Mouse (Mus musculus) liver, embryonic 11.5 days (tissue): ENCODE measurements around the gene Sqor. TPM values are rescaled to one million over a fixed set of nuclear protein-coding genes. Genes with fewer than 3 reads are reported as not detected.

Experiments
- ATAC-seq: fragments of 200-750 bp; cut with Nextera tagmentation; replicated peaks from 2 replicates; pipeline ENCODE4 v1.8.0; 2017; ENCODE audit warnings: moderate number of reproducible peaks, mild to moderate bottlenecking, moderate TSS enrichment, moderate library complexity; ENCODE audit not compliant: low FRiP score
- DNase-seq: peaks from one replicate; pipeline ENCODE4 v3.0.0-alpha.2; 2017; ENCODE audit warnings: low spot score
- H3K27ac ChIP-seq: fragments of 300-500 bp; sonication (generic); 2 replicates; pipeline ENCODE4 v1.5.1; 2014; ENCODE audit warnings: mild to moderate bottlenecking, low read depth, low read length, control low read depth
- H3K27me3 ChIP-seq: fragments of 300-500 bp; sonication (generic); replicated peaks from 2 replicates; pipeline ENCODE4 v1.6.1; 2014; ENCODE audit warnings: low read length, mixed read lengths; ENCODE audit not compliant: control insufficient read depth, insufficient read depth
- H3K36me3 ChIP-seq: fragments of 300-500 bp; sonication (generic); 2 replicates; pipeline ENCODE4 v1.6.1; 2014; ENCODE audit warnings: mild to moderate bottlenecking, low read length, moderate library complexity, mixed read lengths; ENCODE audit not compliant: control insufficient read depth, insufficient read depth
- H3K4me1 ChIP-seq: fragments of 300-500 bp; sonication (generic); replicated peaks from 2 replicates; pipeline ENCODE4 v1.6.1; 2014; ENCODE audit warnings: low read length, mixed read lengths; ENCODE audit not compliant: control insufficient read depth, insufficient read depth
- H3K4me2 ChIP-seq: fragments of 300-500 bp; sonication (generic); 2 replicates; pipeline ENCODE4 v1.6.1; 2014; ENCODE audit warnings: mild to moderate bottlenecking, control low read depth, moderate library complexity
- H3K4me3 ChIP-seq: fragments of 300-500 bp; sonication (generic); 2 replicates; pipeline ENCODE4 v1.5.1; 2014; ENCODE audit warnings: low read depth, low read length, control low read depth
- H3K9ac ChIP-seq: fragments of 300-500 bp; sonication (generic); 2 replicates; pipeline ENCODE4 v1.6.1; 2014; ENCODE audit warnings: low read depth, low read length, control low read depth
- H3K9me3 ChIP-seq: fragments of 300-500 bp; sonication (generic); 2 replicates; pipeline ENCODE4 v1.6.1; 2016; ENCODE audit warnings: low read length, inconsistent platforms, mixed read lengths; ENCODE audit not compliant: control insufficient read depth
- WGBS: fragments of 180-500 bp; shearing (Covaris S2); extraction: QIAGEN DNeasy Blood & Tissue Kit; methylation state at CpG from one replicate; pipeline ENCODE4 v1.1.7; 2014; 5-methylcytosine and 5-hydroxymethylcytosine counted together
- polyA plus RNA-seq: library from polyadenylated mRNA; unstranded; fragments of >200 nt; fragmentation: Nextera tagmentation; extraction: Ambion mirVana; gene quantifications from 2 replicates; pipeline ENCODE4 v1.2.1, GENCODE M21; 2014

The Sqor gene
- polyA plus RNA-seq, 1 experiment from 2014 or later = 2.3 TPM

DNA sequence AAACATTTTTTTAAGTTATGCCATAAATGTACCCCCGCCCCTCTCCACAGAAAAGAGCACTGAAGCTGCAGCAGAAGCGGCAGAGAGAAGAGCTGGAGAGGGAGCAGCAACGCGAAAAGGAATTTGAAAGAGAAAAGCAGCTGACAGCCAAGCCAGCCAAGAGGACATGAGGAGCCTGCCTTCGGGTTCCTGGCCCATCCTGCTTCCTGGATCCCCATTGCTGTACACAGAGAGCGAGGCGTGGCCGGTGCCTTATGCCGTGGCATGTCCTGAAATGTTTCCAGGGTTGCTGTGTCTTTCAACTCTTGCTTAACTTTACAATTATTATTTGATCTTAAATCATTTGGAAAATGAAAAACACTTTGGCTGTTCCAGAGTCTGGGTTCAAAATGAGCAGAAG, 18.6 kb upstream of the Sqor start:
- DNase-seq = no peak
- Histone ChIP-seq H3K27ac (no peak overlapping the region), H3K27me3 (no peaks in the 10 kb centered on the region), H3K4me1 (no peaks in the 10 kb centered on the region), H3K9me3 (no peaks in the 10 kb centered on the region), H3K4me2 (no peak overlapping the region), H3K9ac (no peak overlapping the region), H3K36me3 (peaks cover 3% of the 10 kb centered on the region; the same call in 1 of the 2 replicates), H3K4me3 (no peak overlapping the region)
- WGBS = 85% methylated on average over 9 of the region's 9 CpGs
- no peak for ATAC-seq

DNA sequence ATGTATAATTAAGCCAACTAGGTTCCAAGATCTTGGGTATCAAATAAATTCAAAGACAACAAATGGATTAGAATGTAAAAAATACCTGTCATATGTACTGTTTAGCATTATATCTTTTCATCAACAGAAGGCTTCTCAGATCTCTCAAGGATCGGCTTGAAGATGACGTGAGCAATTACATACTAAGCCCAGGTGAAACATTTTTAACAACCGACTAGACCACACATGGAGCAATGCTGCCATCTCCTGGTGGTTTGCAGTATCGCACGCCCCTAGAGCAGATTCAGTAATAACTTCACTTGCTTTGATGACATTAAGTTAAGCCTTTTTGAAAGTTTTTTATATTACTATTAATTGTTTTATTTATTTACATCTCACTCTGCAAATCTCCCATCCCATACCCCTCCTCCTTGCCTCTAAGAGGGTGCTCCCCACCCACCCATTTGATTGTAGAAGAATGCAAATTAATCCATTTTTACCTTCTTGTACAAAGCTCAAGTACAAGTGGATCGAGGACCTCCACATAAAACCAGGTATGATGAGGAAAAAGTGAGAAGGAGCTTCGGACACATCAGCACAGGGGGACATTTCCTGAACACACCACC, 11.2 kb upstream of the Sqor start:
- Histone ChIP-seq H3K4me3 (no peak overlapping the region), H3K4me2 (no peak overlapping the region), H3K9ac (no peak overlapping the region), H3K4me1 (no peaks in the 10 kb centered on the region), H3K9me3 (no peaks in the 10 kb centered on the region), H3K27ac (no peak overlapping the region), H3K36me3 (no peaks in the 10 kb centered on the region), H3K27me3 (no peaks in the 10 kb centered on the region)
- DNase-seq (peak; percentile 43), ATAC-seq (no peak)
- 14% methylated on average over 7 of the region's 7 CpGs for WGBS

DNA sequence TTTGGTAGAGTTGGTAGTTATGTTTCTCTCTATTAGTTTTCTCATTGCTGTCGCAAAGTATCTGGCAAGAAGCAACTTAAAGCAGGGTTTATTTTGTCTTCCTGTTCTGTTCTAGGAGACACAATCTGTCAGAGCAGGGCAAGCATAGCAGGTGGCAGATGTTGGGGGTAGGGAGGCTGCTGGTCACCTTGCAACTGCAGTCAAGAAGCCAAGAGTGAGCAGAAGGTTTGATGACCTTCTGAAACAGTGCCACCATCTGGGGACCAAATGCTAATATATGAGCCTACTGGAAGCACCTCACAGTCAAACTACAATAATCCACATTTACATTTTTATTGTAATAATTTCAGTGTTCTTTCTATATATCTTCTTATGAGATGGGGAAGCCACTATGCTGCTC, 5.2 kb upstream of the Sqor start:
- Histone ChIP-seq H3K4me3 (no peak overlapping the region), H3K4me2 (no peak overlapping the region)
- WGBS = 82% methylated on average over 1 of the region's 1 CpGs

DNA sequence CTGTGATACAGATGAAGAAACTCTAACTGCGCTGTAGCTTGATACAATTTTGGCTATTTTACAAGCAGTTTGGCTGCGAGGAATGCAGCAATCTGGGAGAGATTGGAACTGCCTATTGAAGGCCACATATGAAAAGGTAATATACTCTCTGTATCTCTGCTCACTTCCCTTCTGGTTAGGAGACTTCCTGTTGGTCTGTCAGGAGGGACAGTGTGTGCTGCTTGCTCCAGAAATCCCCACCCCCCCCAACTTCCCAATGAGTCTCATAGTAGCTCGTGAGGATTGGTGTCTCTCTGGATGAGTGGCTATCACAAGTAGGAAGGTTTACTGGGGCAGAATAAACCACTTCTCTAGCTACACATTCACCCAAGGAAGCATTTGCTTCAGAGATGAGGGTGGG, 2.0 kb upstream of the Sqor start:
- H3K9me3 ChIP-seq = no peaks in the 10 kb centered on the region
- ATAC-seq = no peak
- H3K4me3 ChIP-seq = no peak overlapping the region
- no peaks in the 10 kb centered on the region for H3K36me3 ChIP-seq
- H3K9ac ChIP-seq = no peak overlapping the region
- no peak overlapping the region for H3K27ac ChIP-seq
- H3K27me3 ChIP-seq = peaks cover 17% of the 10 kb centered on the region
- WGBS = 45% methylated on average over 3 of the region's 3 CpGs
- peaks cover 2% of the 10 kb centered on the region; the same call in 1 of the 2 replicates for H3K4me1 ChIP-seq
- no peak overlapping the region for H3K4me2 ChIP-seq
- no peak for DNase-seq

More for the DNA sequence above, 5.2 kb upstream of the Sqor start:
- no peak for ATAC-seq
- no peaks in the 10 kb centered on the region for H3K36me3 ChIP-seq
- H3K9ac ChIP-seq = no peak overlapping the region
- DNase-seq = no peak
- H3K4me1 ChIP-seq = no peaks in the 10 kb centered on the region
- H3K27me3 ChIP-seq = peaks cover 6% of the 10 kb centered on the region; the same call in 1 of the 2 replicates
- H3K9me3 ChIP-seq = no peaks in the 10 kb centered on the region
- H3K27ac ChIP-seq = no peak overlapping the region

DNA sequence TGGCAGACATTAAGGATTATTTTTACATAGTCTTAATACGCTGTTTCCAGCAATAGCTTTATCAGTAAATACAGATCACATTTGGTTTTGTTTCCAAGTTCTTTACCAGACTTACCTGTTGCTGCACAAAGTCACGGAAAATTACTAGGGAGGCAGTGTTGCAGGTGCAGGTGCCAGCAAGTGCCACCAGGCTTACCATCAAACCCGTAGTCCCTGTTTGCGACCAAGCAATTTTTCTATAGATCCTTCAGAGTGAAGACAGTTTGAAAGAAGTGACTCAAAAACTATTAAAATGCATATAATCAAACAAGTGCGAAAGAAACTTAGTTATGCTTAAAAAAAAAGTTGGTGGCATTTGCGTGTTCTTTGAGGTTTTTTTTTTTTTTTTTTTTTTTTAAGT, 511 bp upstream of the Sqor start:
- 49% methylated on average over 6 of the region's 6 CpGs for WGBS
- Histone ChIP-seq H3K36me3 (no peaks in the 10 kb centered on the region), H3K27ac (no peak overlapping the region), H3K4me3 (no peak overlapping the region), H3K4me1 (peaks cover 2% of the 10 kb centered on the region; the same call in 1 of the 2 replicates), H3K27me3 (peaks cover 17% of the 10 kb centered on the region), H3K9me3 (no peaks in the 10 kb centered on the region), H3K4me2 (peak overlapping the region; percentile 78), H3K9ac (no peak overlapping the region)
- ATAC-seq (no peak), DNase-seq (no peak)

DNA sequence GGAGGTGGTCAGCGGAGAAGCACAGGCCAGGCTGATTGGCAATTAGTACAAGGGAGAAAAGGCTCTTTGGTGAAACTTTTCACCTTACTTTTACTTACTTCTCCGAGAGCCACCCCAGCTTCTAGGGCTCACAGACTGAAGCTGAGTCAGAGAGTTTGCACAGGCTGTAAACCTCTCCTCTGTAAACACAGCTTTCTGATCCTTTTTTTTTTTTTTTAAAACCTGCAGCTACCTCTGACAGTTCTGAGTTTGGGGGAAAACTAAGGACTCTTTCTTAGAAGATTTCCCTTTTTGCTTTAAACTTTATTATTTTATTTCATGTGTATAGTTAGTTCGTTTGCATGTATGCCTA, 733 bp downstream of the Sqor start:
- DNase-seq (no peak), ATAC-seq (no peak)
- H3K36me3 ChIP-seq = no peaks in the 10 kb centered on the region
- peak overlapping the region; percentile 47 for H3K4me3 ChIP-seq
- no peaks in the 10 kb centered on the region for H3K9me3 ChIP-seq
- WGBS = 31% methylated on average over 3 of the region's 3 CpGs
- peak overlapping the region; percentile 78 for H3K4me2 ChIP-seq
- H3K9ac ChIP-seq = 0 out of 2 replicates have a peak overlapping the region, but pooled peaks have one; percentile 35
- no peak overlapping the region for H3K27ac ChIP-seq
- H3K27me3 ChIP-seq = peaks cover 17% of the 10 kb centered on the region
- peaks cover 2% of the 10 kb centered on the region; the same call in 1 of the 2 replicates for H3K4me1 ChIP-seq

DNA sequence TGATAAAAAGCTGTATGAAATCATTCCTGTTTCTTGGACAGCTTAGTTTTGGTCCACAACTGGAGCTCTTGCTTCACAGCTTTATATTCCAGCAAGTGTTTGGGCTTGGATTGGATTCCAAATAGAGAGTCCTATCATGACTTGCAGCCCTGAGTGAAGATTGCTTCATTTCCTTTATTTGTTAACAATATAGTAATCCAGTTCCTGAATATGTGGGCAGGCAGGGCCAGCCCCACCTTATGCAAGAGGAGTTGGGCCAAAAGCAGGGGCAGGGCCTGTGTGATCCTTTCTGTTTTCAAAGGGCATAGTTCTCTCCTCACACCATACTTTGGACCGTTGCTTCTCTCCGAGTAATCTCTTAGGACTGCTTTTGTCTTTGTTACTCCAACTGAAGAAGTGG, 6.0 kb downstream of the Sqor start:
- Histone ChIP-seq H3K9me3 (no peaks in the 10 kb centered on the region), H3K9ac (no peak overlapping the region), H3K4me2 (no peak overlapping the region), H3K4me1 (no peaks in the 10 kb centered on the region), H3K27ac (no peak overlapping the region), H3K36me3 (no peaks in the 10 kb centered on the region), H3K27me3 (peaks cover 8% of the 10 kb centered on the region), H3K4me3 (no peak overlapping the region)
- no peak; the same call in 1 of the 2 replicates for ATAC-seq
- 72% methylated on average over 2 of the region's 2 CpGs for WGBS
- no peak for DNase-seq

DNA sequence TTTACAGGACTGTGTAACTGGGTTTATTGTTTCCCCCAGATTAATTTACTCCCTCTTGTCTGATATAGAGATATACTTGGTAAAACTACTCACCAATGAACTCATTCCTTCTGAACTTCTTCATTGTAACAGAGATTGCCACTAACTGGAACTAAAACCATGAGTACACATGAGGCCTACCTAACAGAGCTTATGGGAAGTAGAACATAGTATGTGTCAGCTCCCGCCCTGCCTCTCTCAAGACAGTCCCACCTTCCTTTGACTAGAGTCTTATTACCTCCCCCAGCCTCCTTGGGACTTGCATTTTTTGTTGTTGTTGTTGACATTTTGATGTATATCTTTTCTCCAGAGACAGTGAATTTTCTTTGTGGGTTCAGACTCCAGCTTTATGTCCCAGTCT, 7.9 kb downstream of the Sqor start:
- ATAC-seq = no peak

DNA sequence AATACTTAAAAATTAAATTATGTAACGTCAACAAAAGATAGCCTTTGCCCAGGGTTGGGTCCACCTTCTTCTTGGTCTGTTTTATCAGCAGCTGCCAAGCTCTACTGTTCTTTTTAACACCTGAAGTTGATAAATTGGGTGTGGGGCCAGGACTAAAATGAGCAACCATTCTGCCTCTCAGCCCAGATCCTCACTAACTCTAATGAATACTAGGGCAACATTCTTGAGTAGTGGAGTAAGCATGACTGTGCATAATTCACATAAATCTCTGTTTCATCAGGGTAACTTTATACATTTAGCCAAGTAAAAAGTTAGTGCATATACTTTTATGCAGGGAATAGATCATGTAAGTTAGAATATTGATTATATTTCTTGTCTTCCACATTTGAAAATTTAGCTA, 10.5 kb downstream of the Sqor start:
- Histone ChIP-seq H3K36me3 (no peaks in the 10 kb centered on the region), H3K9ac (no peak overlapping the region), H3K27ac (no peak overlapping the region), H3K4me1 (no peaks in the 10 kb centered on the region), H3K27me3 (no peaks in the 10 kb centered on the region), H3K9me3 (no peaks in the 10 kb centered on the region), H3K4me2 (no peak overlapping the region), H3K4me3 (no peak overlapping the region)
- DNase-seq (no peak), ATAC-seq (no peak)
- 85% methylated on average over 1 of the region's 1 CpGs for WGBS

More for the DNA sequence above, 7.9 kb downstream of the Sqor start:
- H3K4me2 ChIP-seq = no peak overlapping the region
- no peak overlapping the region for H3K27ac ChIP-seq
- WGBS = 86% methylated on average over 1 of the region's 1 CpGs
- DNase-seq = no peak
- no peaks in the 10 kb centered on the region for H3K9me3 ChIP-seq
- no peaks in the 10 kb centered on the region for H3K27me3 ChIP-seq
- no peak overlapping the region for H3K9ac ChIP-seq
- no peak overlapping the region for H3K4me3 ChIP-seq
- no peaks in the 10 kb centered on the region for H3K4me1 ChIP-seq
- H3K36me3 ChIP-seq = no peaks in the 10 kb centered on the region
